Mouse (Mus musculus) myocyte (in vitro differentiated cells): ENCODE results near the gene 2310034G01Rik. TPM values are rescaled to one million over a fixed set of nuclear protein-coding genes. Genes with fewer than 3 reads are reported as not detected.
A peak's percentile ranks its signal among the peaks of the same experiment; 100 is the strongest.

Experiments
- H3K27me3 ChIP-seq: one replicate; pipeline ENCODE4 v1.6.1; 2011; ENCODE audit not compliant: control insufficient read depth, insufficient read depth, insufficient read length
- H3K36me3 ChIP-seq: one replicate; pipeline ENCODE4 v1.6.1; 2011; ENCODE audit not compliant: control insufficient read depth, insufficient read depth
- H3K4me2 ChIP-seq: one replicate; pipeline ENCODE4 v1.6.1; 2011; ENCODE audit warnings: low read depth, control low read depth
- H3K4me3 ChIP-seq: one replicate; pipeline ENCODE4 v1.5.1; 2011; ENCODE audit warnings: mild to moderate bottlenecking, control low read depth, moderate library complexity
- H3K79me2 ChIP-seq: one replicate; pipeline ENCODE4 v1.6.1; 2011; ENCODE audit not compliant: control insufficient read depth, insufficient read depth
- H3ac ChIP-seq: one replicate; pipeline ENCODE4 v1.6.1; 2011; ENCODE audit not compliant: control insufficient read depth, insufficient read length
- CEBPB ChIP-seq: IDR thresholded peaks from 2 replicates; pipeline ENCODE4 v1.6.1; 2011; ENCODE audit warnings: mild to moderate bottlenecking, moderate library complexity; ENCODE audit not compliant: poor library complexity, insufficient read depth, severe bottlenecking
- E2F4 ChIP-seq: IDR thresholded peaks from one replicate; pipeline ENCODE4 v1.6.1; 2011; ENCODE audit warnings: mild to moderate bottlenecking, control low read depth, moderate library complexity; ENCODE audit not compliant: insufficient read depth
- MAX ChIP-seq: IDR thresholded peaks from one replicate; pipeline ENCODE4 v1.6.1; 2011; ENCODE audit warnings: low read depth, mild to moderate bottlenecking, control low read depth
- MYOD1 ChIP-seq, 3 experiments: IDR thresholded peaks; one replicate each; pipeline ENCODE4 v1.6.1; 2011; ENCODE audit warnings: control low read depth in 2 of 3, low read depth in 2 of 3, mild to moderate bottlenecking in 2 of 3, moderate library complexity in 1 of 3; ENCODE audit not compliant: insufficient read length in 2 of 3, control insufficient read depth in 1 of 3
- MYOG ChIP-seq, 3 experiments: IDR thresholded peaks; one replicate each; pipeline ENCODE4 v1.6.1; 2011; ENCODE audit warnings: control low read depth in 2 of 3, low read depth in 2 of 3, mild to moderate bottlenecking in 2 of 3; ENCODE audit not compliant: insufficient read length in 2 of 3, control insufficient read depth in 1 of 3, insufficient read depth in 1 of 3
- POLR2A ChIP-seq: IDR thresholded peaks from one replicate; pipeline ENCODE4 v1.6.1; 2011; ENCODE audit warnings: low read depth, mild to moderate bottlenecking, control low read depth, moderate library complexity; ENCODE audit not compliant: insufficient read length
- POLR2AphosphoS2 ChIP-seq: IDR thresholded peaks from one replicate; pipeline ENCODE4 v1.6.1; 2011; ENCODE audit warnings: low read depth, control low read depth; ENCODE audit not compliant: insufficient read length
- REST ChIP-seq: IDR thresholded peaks from one replicate; pipeline ENCODE4 v1.6.1; 2011; ENCODE audit warnings: mild to moderate bottlenecking, control low read depth, moderate library complexity; ENCODE audit not compliant: insufficient read depth, insufficient read length
- SRF ChIP-seq: IDR thresholded peaks from one replicate; pipeline ENCODE4 v1.6.1; 2011; ENCODE audit warnings: low read depth; ENCODE audit not compliant: control insufficient read depth, insufficient read length
- TCF12 ChIP-seq: IDR thresholded peaks from one replicate; pipeline ENCODE4 v1.6.1; 2011; ENCODE audit warnings: mild to moderate bottlenecking, control low read depth; ENCODE audit not compliant: poor library complexity, insufficient read depth, severe bottlenecking
- TCF3 ChIP-seq: IDR thresholded peaks from one replicate; pipeline ENCODE4 v1.6.1; 2011; ENCODE audit warnings: low read depth, control low read depth; ENCODE audit not compliant: insufficient read length
- USF1 ChIP-seq: IDR thresholded peaks from one replicate; pipeline ENCODE4 v1.6.1; 2011; ENCODE audit warnings: low read depth, mild to moderate bottlenecking, control low read depth, moderate library complexity
- polyA plus RNA-seq: library from polyadenylated mRNA; unstranded; fragments of >200 nt; fragmentation: generic; extraction: Trizol; gene quantifications from one replicate; pipeline ENCODE4 v1.2.1, GENCODE M21; 2012; ENCODE audit warnings: missing spikeins

2310034G01Rik gene
- polyA plus RNA-seq, 1 experiment = 1.2 TPM

DNA sequence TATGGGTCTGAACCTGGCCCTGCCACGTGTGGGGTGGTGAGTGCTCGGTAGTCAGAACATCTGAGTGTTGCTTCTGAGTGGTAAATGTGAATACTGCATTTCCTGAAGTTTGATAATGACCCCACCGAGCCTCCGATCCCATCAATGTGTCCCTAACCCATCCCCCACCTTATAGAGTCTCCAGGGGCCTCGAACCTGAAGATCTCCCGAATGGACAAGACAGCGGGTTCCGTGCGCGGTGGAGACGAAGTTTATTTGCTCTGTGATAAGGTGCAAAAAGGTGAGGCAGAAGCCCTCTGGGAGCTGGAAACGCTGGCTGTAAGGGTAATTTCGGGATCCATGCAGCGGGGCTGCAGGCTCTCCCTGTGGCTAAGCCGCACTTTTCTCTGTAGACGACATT is 42.3 kb downstream of the 2310034G01Rik start:
- Histone ChIP-seq H3K4me3 (no peak overlapping the region), H3K79me2 (peaks cover 8% of the 10 kb centered on the region), H3K27me3 (no peaks in the 10 kb centered on the region), H3K4me2 (no peak overlapping the region), H3K36me3 (peaks cover 15% of the 10 kb centered on the region), H3ac (no peak overlapping the region)
- no peak for TF ChIP-seq TCF3
- no peak for TF ChIP-seq TCF12

- Histone ChIP-seq H3K36me3 (peaks cover 15% of the 10 kb centered on the region), H3ac (no peak overlapping the region), H3K27me3 (no peaks in the 10 kb centered on the region), H3K79me2 (peaks cover 8% of the 10 kb centered on the region), H3K4me2 (peak overlapping the region; percentile 12), H3K4me3 (peak overlapping the region; percentile 95)
- no peak for TF ChIP-seq MAX
- no peak for TF ChIP-seq POLR2A
- TF ChIP-seq SRF = no peak
- no peak for TF ChIP-seq USF1
- TF ChIP-seq CEBPB = no peak
- no peak for TF ChIP-seq MYOG (IDR thresholded peaks at IDR 0.05; ENCODE audit: control insufficient read depth in 1 of 3, insufficient read depth in 1 of 3, insufficient read length in 2 of 3, low read depth in 2 of 3)
- no peak for TF ChIP-seq POLR2AphosphoS2
Observed at GRCm38 (mm10) chr19:46306751-46307289, 43.3 kb downstream of the 2310034G01Rik start.

DNA sequence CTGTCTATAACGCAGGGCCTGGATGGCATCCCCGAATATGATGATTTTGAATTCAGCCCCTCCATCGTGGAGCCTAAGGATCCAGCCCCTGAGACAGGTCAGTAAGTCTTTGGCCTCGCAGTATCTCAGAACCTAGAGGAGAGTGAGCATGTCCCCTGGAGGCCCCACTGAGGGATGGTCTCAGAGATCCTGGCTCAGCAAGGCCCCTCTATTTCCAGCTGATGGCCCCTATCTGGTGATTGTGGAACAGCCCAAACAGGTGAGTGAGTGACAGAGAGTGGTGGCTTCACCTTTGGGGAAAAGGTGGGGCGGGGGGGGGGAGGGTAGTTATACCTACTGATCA is 43.9 kb downstream of the 2310034G01Rik start:
- H3K4me3 ChIP-seq = peak overlapping the region; percentile 95
- H3ac ChIP-seq = no peak overlapping the region
- peaks cover 8% of the 10 kb centered on the region for H3K79me2 ChIP-seq
- peak overlapping the region; percentile 99 for H3K4me2 ChIP-seq
- H3K27me3 ChIP-seq = no peaks in the 10 kb centered on the region
- TF ChIP-seq TCF12 (no peak), SRF (no peak), CEBPB (no peak), POLR2AphosphoS2 (no peak), MYOD1 (IDR thresholded peaks at IDR 0.05; ENCODE audit: control insufficient read depth in 1 of 3, insufficient read length in 2 of 3, low read depth in 2 of 3) (no peak), E2F4 (no peak), POLR2A (no peak), MAX (no peak), USF1 (no peak), TCF3 (no peak), REST (no peak)
- H3K36me3 ChIP-seq = peaks cover 15% of the 10 kb centered on the region

- Histone ChIP-seq H3ac (peak overlapping the region; percentile 18), H3K36me3 (peaks cover 11% of the 10 kb centered on the region), H3K4me3 (peak overlapping the region; percentile 95), H3K27me3 (no peaks in the 10 kb centered on the region), H3K79me2 (peaks cover 8% of the 10 kb centered on the region), H3K4me2 (peak overlapping the region; percentile 99)
- TF ChIP-seq MAX = no peak
- no peak for TF ChIP-seq CEBPB
- peak in 1 of 3 experiments; percentile 31 for TF ChIP-seq MYOG (IDR thresholded peaks at IDR 0.05; ENCODE audit: control insufficient read depth in 1 of 3, insufficient read depth in 1 of 3, insufficient read length in 2 of 3, low read depth in 2 of 3)
- TF ChIP-seq SRF = no peak
- no peak for TF ChIP-seq USF1
- peak in 1 of 3 experiments; percentile 43 for TF ChIP-seq MYOD1 (IDR thresholded peaks at IDR 0.05; ENCODE audit: control insufficient read depth in 1 of 3, insufficient read length in 2 of 3, low read depth in 2 of 3)
- TF ChIP-seq REST = no peak
- TF ChIP-seq POLR2A = peak; percentile 76
- no peak for TF ChIP-seq E2F4
- no peak for TF ChIP-seq TCF12
- TF ChIP-seq POLR2AphosphoS2 = peak; percentile 71
- no peak for TF ChIP-seq TCF3
Observed at GRCm38 (mm10) chr19:46305432-46306267, 44.5 kb downstream of the 2310034G01Rik start.

DNA sequence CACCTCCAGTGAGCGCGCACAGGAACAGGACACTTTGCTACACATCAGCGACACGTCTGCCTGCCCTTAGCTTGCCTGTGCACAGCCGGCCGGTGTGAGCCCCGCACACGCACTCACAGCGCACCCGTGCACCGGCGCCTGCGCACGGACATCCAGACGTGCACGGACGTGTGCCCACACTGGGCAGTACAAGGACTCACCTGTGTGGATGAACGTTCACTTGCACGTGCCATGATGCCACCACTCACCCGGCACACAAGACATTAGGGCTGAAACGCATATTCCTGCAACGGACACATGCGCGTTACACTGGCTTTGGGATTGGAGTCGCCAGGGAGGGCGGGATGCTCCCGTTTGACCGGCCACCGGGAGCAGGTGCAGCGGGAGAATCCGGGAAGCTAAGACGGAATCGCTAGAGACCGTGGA is 45.2 kb downstream of the 2310034G01Rik start:
- peak overlapping the region; percentile 95 for H3K4me3 ChIP-seq
- H3K36me3 ChIP-seq = peaks cover 10% of the 10 kb centered on the region
- H3K79me2 ChIP-seq = peaks cover 8% of the 10 kb centered on the region
- H3K4me2 ChIP-seq = peak overlapping the region; percentile 51
- H3ac ChIP-seq = peak overlapping the region; percentile 18
- H3K27me3 ChIP-seq = no peaks in the 10 kb centered on the region
- TF ChIP-seq MYOD1 (IDR thresholded peaks at IDR 0.05; ENCODE audit: control insufficient read depth in 1 of 3, insufficient read length in 2 of 3, low read depth in 2 of 3) = no peak
- TF ChIP-seq TCF3 = no peak
- no peak for TF ChIP-seq REST
- peak; percentile 41 for TF ChIP-seq POLR2AphosphoS2
- no peak for TF ChIP-seq E2F4
- peak in 1 of 3 experiments; percentile 22 for TF ChIP-seq MYOG (IDR thresholded peaks at IDR 0.05; ENCODE audit: control insufficient read depth in 1 of 3, insufficient read depth in 1 of 3, insufficient read length in 2 of 3, low read depth in 2 of 3)
- peak; percentile 43 for TF ChIP-seq POLR2A
- no peak for TF ChIP-seq SRF
